Mouse (Mus musculus): ENCODE data around the gene Catsper2.

DNA sequence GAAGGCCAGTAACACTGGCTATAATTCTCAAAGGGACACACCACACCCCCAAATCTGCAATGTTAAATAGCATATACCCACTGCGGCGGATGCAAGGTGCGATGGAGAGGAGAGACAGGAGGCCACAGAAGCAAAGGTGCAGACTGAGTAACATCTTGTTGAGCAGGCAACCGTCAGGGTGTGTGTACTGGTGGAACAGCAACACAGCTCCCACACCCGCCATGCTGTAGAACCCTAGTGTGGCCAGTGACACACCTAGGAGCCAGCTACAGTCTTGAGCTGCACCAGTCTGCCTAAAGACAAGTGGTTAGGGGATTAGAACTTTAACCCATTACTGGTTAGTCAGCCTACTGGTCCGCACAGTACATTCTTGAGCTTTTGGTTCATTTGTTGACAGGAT, 40.3 kb upstream of the Catsper2 start:
- TF ChIP-seq CTCF (IDR thresholded peaks at IDR 0.05; ENCODE audit: low read depth) (no peak), EP300 (IDR thresholded peaks at IDR 0.05; ENCODE audit: low read depth) (no peak)

All from liver, embryonic 14.5 days (tissue).